Mouse (Mus musculus): ENCODE data around the gene Tubb3. TPM values are rescaled to one million over a fixed set of nuclear protein-coding genes. Genes with fewer than 3 reads are reported as not detected.

Gene Tubb3
- total RNA-seq, 2 experiments from 2014 or later, result not detected

GRCm38 (mm10) chr8:123415967-123416943, 5.0 kb downstream of the Tubb3 start:
- no peak for TF ChIP-seq CTCF (IDR thresholded peaks at IDR 0.05)
- Histone ChIP-seq H3K4me3 (no peak overlapping the region), H3K27ac (no peak overlapping the region)
- no peak for DNase-seq
- intact Hi-C loops (cut with DNase I), result no loop called here

GRCm38 (mm10) chr8:123416944-123417555, 5.8 kb downstream of the Tubb3 start:
- intact Hi-C loops (cut with DNase I), result no loop called here
- DNase-seq, result no peak
- Histone ChIP-seq H3K27ac (no peak overlapping the region), H3K4me3 (no peak overlapping the region)
- no peak for TF ChIP-seq CTCF (IDR thresholded peaks at IDR 0.05)

GRCm38 (mm10) chr8:123419711-123420110, 8.5 kb downstream of the Tubb3 start:
- DNase-seq, result no peak
- H3K4me3 ChIP-seq, result no peak overlapping the region
- intact Hi-C loops (cut with DNase I), result loop anchor here (1.0 kb wide), 1 partner anchor 99 kb away; no protein-coding TSS in a partner anchor
- no peak overlapping the region for H3K27ac ChIP-seq
- no peak for TF ChIP-seq CTCF (IDR thresholded peaks at IDR 0.05)

- Histone ChIP-seq H3K27ac (no peak overlapping the region), H3K4me3 (no peak overlapping the region)
- peak; percentile 10 for DNase-seq
- intact Hi-C loops (cut with DNase I), result loop anchor here (1.0 kb wide), 1 partner anchor 100 kb away; no protein-coding TSS in a partner anchor
- TF ChIP-seq CTCF (IDR thresholded peaks at IDR 0.05), result no peak
Measured at GRCm38 (mm10) chr8:123420525-123421281, 9.5 kb downstream of the Tubb3 start.

- TF ChIP-seq CTCF (IDR thresholded peaks at IDR 0.05), result no peak
- peak; percentile 12 for DNase-seq
- Histone ChIP-seq H3K4me3 (no peak overlapping the region), H3K27ac (no peak overlapping the region)
- intact Hi-C loops (cut with DNase I), result no loop called here
Measured at GRCm38 (mm10) chr8:123421325-123421724, 10.1 kb downstream of the Tubb3 start.

GRCm38 (mm10) chr8:123422056-123422780, 11.0 kb downstream of the Tubb3 start:
- Histone ChIP-seq H3K4me3 (peak overlapping the region; percentile 59), H3K27ac (no peak overlapping the region)
- intact Hi-C loops (cut with DNase I), result no loop called here
- TF ChIP-seq CTCF (IDR thresholded peaks at IDR 0.05), result peak; percentile 78
- peak; percentile 70 for DNase-seq

GRCm38 (mm10) chr8:123422781-123423159, 11.5 kb downstream of the Tubb3 start:
- intact Hi-C loops (cut with DNase I), result no loop called here
- no peak for TF ChIP-seq CTCF (IDR thresholded peaks at IDR 0.05)
- no peak overlapping the region for H3K27ac ChIP-seq
- no peak overlapping the region for H3K4me3 ChIP-seq
- no peak for DNase-seq

- intact Hi-C loops (cut with DNase I), result no loop called here
- H3K4me3 ChIP-seq, result peak within 1 kb of the TSS; percentile 59
- DNase-seq, result peak; percentile 3
- TF ChIP-seq CTCF (IDR thresholded peaks at IDR 0.05), result no peak
- no peak within 1 kb of the TSS for H3K27ac ChIP-seq
Measured at GRCm38 (mm10) chr8:123423441-123423840, 12.2 kb downstream of the Tubb3 start, which contains the start of gene Def8. Def8 (plus strand) TSS chr8:123423527.

GRCm38 (mm10) chr8:123426511-123427509, 15.6 kb downstream of the Tubb3 start:
- Histone ChIP-seq H3K27ac (no peak overlapping the region), H3K4me3 (no peak overlapping the region)
- intact Hi-C loops (cut with DNase I), result no loop called here
- no peak for TF ChIP-seq CTCF (IDR thresholded peaks at IDR 0.05)
- peak; percentile 8 for DNase-seq

GRCm38 (mm10) chr8:123427639-123428275, 16.5 kb downstream of the Tubb3 start:
- intact Hi-C loops (cut with DNase I), result no loop called here
- no peak for TF ChIP-seq CTCF (IDR thresholded peaks at IDR 0.05)
- peak; percentile 4 for DNase-seq
- no peak overlapping the region for H3K4me3 ChIP-seq
- H3K27ac ChIP-seq, result no peak overlapping the region
